Mouse (Mus musculus) MEL-GATA-1-ER (cell line): Measurements from ENCODE around the gene Hmg20b.
A peak's percentile ranks its signal among the peaks of the same experiment; 100 is the strongest.

Experiments used
- DNase-seq: peaks from one replicate; pipeline ENCODE4 v3.0.0-alpha.2; 2012; ENCODE audit warnings: low read depth; ENCODE audit errors: extremely low read depth

Hmg20b gene

GRCm38 (mm10) chr10:81378553-81379182 is 28.4 kb upstream of the Hmg20b start:
- peak; percentile 96 for DNase-seq

DNA sequence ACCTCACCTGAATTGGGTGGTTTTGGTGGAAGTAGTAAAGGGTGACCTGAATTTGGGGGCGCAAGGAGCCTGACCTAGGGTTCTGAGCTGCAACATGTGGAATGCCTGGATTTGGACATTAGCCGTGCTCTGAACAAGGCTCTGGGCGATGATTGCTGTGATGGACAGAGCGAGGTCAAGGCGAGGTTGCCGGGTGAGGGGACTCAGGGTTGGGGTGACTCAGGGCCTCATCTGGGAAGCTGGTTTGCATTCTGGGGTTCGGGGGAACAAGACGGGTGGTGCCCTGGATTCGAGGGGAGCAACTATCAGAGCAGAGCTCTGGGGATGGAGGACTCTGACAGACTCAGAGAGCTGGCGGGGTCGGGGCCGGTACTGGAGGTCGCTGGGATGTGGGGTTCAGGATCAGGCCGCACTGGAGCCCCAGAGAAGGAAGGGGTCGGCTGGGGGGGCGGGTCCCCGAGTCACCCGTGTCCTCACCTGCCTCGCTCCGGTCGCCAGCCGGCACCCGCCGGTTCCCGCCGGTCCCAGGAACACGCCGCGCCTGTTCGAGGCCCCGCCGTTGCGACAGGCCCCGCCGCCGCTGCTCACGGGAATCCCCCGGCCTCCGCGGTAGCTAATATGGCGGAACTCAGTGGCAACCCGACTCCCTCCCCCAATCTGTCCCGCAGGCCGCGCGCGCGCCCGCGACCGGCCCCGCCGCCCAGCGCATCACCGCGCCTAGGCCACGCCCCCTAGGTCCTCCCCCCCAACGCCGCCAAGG is 27.7 kb upstream of the Hmg20b start, which contains the start of gene Fzr1:
TSS of gene Fzr1 (minus strand) at position 724 of the 760 bp plus-strand sequence.
- DNase-seq: no peak

- DNase-seq: no peak
Observed at GRCm38 (mm10) chr10:81377362-81377664, 27.0 kb upstream of the Hmg20b start.

GRCm38 (mm10) chr10:81376561-81377361 is 26.5 kb upstream of the Hmg20b start:
- no peak for DNase-seq

DNA sequence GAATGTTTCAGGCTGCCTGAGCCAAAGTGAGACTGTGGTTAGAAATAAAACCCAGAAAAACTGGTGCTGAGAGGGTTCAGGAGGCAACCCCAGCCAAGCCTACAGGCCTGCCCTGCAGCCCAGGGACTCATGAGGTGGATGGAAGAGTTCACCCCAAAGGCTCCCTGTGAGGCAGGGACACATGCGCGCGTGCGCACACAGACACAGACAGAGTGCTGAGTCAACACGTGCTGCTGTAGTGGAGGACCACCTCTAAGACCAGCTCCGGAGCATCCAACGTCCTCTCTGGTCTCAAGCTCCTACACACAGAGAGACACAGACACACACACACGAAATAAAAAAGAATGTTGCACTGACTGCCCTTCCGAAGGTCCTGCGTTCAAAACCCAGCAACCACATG is 25.0 kb upstream of the Hmg20b start:
- DNase-seq: no peak

DNA sequence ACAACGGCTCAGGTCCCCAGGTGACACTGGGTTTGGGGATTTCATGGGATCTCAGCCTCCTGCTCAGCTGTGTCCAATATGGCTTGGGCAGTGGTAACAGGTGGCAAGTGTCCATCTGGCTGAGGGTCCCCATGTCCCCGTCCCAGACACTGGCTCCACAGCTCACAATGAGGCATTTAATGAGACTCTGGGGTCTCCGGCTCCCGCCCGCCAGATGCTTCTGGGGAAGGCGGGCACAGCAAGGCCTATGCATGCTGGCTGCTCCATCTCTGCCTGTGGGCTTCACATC is 16.9 kb upstream of the Hmg20b start:
- DNase-seq: no peak

- DNase-seq: no peak
Observed at GRCm38 (mm10) chr10:81366477-81367206, 16.4 kb upstream of the Hmg20b start.

GRCm38 (mm10) chr10:81365672-81366476 is 15.6 kb upstream of the Hmg20b start, which contains the start of gene 4930404N11Rik:
Gene 4930404N11Rik (minus strand): TSS chr10:81365816.
- DNase-seq: no peak

- DNase-seq: no peak
Observed at GRCm38 (mm10) chr10:81365073-81365472, 14.8 kb upstream of the Hmg20b start.

GRCm38 (mm10) chr10:81364666-81365065 is 14.4 kb upstream of the Hmg20b start:
- no peak for DNase-seq

DNA sequence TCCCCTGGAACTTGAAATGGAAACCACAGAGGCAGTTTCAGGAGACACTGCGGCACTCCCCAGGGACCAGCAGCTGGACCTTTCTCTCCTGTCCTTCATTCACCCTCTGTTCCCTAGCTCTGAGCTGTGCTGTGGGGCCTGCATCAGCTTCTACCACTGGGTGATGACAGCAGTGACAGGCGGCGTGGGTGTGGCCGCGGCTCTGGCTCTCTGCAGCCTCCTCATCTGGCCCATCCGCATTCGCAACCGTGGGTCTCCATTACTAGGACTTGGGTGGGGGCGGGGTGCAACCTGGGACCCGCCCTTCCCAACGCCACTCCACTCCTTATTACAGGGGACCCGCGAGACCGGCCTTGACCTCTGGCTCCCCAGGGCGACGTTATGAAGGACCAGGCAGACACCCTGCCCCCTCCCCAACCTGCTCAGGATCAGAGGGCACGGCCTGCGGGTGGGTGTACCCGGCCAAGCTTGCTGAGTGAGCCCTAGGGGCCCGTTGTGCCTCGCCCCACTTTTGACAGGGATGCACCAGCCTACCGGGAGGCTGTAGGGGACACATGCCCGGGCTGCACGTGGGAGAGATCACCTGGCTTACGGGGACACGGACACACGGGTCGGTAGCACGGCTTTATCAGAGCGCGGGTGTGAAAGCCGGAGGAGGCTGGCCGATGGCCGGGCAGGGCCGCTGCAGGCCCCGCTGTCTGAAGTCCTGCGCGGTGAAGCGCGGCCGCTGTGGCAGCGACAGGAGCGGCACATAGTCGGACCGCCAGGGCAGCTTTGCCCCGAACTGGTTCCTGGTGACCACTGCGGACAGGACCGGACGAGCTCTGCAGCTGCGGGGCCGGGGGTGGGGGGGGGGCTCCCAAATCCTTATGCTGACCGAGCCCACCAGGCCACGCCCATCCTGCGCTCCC is 13.4 kb upstream of the Hmg20b start:
- DNase-seq: no peak

DNA sequence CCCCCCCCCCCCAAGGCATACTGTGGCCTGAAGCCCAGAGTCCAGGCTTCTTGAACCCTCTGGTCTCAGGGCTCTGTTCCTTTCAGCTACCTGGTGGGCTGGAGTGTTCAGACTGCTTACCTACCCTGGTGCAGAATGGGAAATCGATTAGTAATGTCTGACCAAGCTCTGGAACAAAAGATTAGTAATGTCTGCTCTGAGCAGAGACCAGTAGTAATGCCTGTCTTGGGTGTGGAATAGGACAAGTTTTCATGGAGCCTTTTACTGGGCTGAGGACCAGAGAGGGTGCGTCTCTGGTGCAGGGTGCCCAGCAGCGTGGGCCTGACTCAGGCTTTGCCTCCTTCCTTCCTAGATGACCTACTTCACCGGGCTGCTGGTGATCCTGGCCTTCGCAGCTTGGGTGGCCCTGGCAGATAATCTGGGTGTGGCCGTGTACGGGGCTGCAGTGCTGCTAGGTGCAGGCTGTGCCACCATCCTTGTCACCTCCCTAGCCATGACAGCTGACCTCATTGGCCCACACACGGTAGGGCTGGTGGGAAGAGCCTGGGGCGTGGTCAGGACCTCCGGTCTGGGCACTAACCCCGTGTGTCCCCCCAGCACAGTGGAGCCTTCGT is 12.2 kb upstream of the Hmg20b start:
- no peak for DNase-seq

DNA sequence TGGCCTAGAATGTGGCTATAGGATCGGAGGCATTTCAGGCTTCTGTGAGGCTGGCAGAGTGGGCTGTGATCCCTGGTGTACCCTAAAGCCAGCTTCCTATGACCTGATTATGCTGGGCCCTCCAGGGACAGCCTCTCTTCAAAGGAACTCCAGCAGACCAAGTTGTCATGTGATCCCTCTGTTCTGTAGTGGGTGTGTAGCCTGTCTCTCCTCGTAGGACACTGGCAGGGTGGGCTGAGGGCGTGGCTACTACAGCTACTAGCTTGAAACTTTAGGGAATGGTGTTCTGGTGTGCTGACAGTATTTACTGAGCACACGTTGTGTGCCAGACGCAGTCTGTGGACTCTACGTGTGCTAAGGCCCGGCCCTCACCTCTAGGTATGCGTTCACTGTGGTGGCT is 10.4 kb upstream of the Hmg20b start:
- DNase-seq: no peak

GRCm38 (mm10) chr10:81358841-81359240 is 8.6 kb upstream of the Hmg20b start:
- DNase-seq: no peak

DNA sequence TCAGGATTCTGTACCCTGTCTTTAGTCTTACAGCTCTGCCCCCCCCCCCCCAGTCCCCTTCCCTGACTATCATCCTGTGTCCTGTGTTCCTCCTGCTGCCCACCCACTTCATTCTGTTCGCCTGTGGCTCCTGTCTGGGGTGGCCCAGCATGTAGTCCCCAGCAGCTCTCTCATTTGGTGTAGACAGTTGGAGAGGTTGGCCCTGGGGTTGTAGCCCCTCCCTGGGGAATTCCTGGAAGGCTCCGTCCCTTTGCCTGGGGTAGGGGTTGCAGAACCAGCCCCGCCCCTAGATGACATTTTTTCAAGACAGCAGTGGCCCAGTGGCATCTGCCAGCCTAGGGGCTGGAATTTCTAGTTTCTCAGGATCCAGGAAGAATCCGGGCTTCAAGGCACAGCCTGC is 7.9 kb upstream of the Hmg20b start:
- no peak for DNase-seq

- no peak for DNase-seq
Observed at GRCm38 (mm10) chr10:81356991-81357844, 6.9 kb upstream of the Hmg20b start, which contains the start of gene Mfsd12. Gene Mfsd12 (plus strand): TSS chr10:81357491.

DNA sequence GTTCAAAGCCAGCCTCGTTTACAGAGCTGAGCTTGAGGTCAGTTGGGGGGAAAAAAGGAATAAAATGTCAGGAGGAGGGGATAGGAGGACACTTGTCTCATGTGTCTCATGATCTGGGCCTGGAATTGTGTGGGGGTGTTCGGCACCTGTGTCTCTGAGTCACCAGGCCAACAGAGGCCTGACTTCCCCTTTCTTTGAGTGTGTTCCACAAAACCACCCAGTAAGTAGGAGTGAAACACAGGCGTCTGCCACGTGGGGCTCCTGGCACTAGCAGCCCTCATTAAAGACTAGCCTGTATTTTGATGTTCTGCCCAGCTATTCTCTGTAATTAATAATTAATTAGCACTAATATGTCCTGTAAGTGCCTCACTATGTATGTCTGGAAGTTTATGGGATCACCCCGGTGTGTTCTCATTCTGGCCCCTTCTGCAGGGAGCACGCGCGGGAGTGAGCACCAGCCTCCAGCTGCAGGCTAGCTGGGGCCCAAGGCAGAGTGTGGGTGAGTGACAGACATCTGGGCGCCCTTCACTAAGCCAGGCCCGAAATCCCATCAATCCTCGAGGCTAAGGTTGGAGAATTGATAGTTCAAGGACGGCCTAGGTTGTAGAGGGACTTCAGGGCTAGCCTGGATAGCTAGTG is 6.2 kb upstream of the Hmg20b start:
- DNase-seq: peak; percentile 88

GRCm38 (mm10) chr10:81355533-81355932 is 5.3 kb upstream of the Hmg20b start:
- DNase-seq: no peak
